Mouse (Mus musculus): Measurements from ENCODE around the gene Fam76b.

- no peak for TF ChIP-seq POLR2A (IDR thresholded peaks at IDR 0.05; ENCODE audit: low read depth, low read length)
- peak; percentile 16; the same call in 1 of the 2 replicates for TF ChIP-seq CTCF (IDR thresholded peaks at IDR 0.05; ENCODE audit: extremely low read depth, insufficient read depth, insufficient read length, insufficient replicate concordance)
Measured at GRCm38 (mm10) chr9:13874359-13874758, 46.8 kb downstream of the Fam76b start.
